ENCODE assay signal across 12 mouse cellular contexts in genomic region chr6:50223606-50224005, GRCm38 (mm10).
"Had no signal": no experiment of that assay in that cellular context is flagged by ENCODE, and none has a peak within 500 bp of the region (broad histone marks: within the 10 kb centered on the region; RNA-seq: fewer than 3 reads in every experiment).

No protein-coding gene starts in this region.

- H3K4me3 ChIP-seq: neural tube, embryonic 12.5 days; neural tube, embryonic 13.5 days; neural tube, embryonic 15.5 days; stomach, embryonic 15.5 days had no signal

- H3K9me3 ChIP-seq: neural tube, embryonic 12.5 days; neural tube, embryonic 13.5 days; neural tube, embryonic 15.5 days; stomach, embryonic 15.5 days had no signal

- H3K4me2 ChIP-seq: neural tube, embryonic 12.5 days; neural tube, embryonic 13.5 days; neural tube, embryonic 15.5 days; stomach, embryonic 15.5 days had no signal

- H3K9ac ChIP-seq: neural tube, embryonic 12.5 days; neural tube, embryonic 13.5 days; neural tube, embryonic 15.5 days; stomach, embryonic 15.5 days had no signal

- DNase-seq: retina, postnatal 1 day; right cerebral cortex, adult 18-20 months; right cerebral cortex, postnatal 14 days; right cerebral cortex, postnatal 25 days; right cerebral cortex, postnatal 4 days; spleen, adult 18-20 months; thymus, adult 18-20 months had no signal

- H3K36me3 ChIP-seq: stomach, embryonic 15.5 days had no signal

- H3K4me1 ChIP-seq: neural tube, embryonic 12.5 days; neural tube, embryonic 15.5 days; stomach, embryonic 15.5 days had no signal

- H3K27ac ChIP-seq: neural tube, embryonic 12.5 days; neural tube, embryonic 13.5 days; neural tube, embryonic 15.5 days; stomach, embryonic 15.5 days; stomach, postnatal 0 days had no signal

- H3K27me3 ChIP-seq: neural tube, embryonic 12.5 days; neural tube, embryonic 13.5 days; neural tube, embryonic 15.5 days; stomach, embryonic 15.5 days had no signal
